Mouse (Mus musculus) myocyte (in vitro differentiated cells): ENCODE results near the gene Lpcat3. TPM values are rescaled to one million over a fixed set of nuclear protein-coding genes. Genes with fewer than 3 reads are reported as not detected.

Experiments used
- H3K27me3 ChIP-seq: one replicate; pipeline ENCODE4 v1.6.1; 2011; ENCODE audit not compliant: control insufficient read depth, insufficient read depth, insufficient read length
- H3K36me3 ChIP-seq: one replicate; pipeline ENCODE4 v1.6.1; 2011; ENCODE audit not compliant: control insufficient read depth, insufficient read depth
- H3K4me2 ChIP-seq: one replicate; pipeline ENCODE4 v1.6.1; 2011; ENCODE audit warnings: low read depth, control low read depth
- H3K4me3 ChIP-seq: one replicate; pipeline ENCODE4 v1.5.1; 2011; ENCODE audit warnings: mild to moderate bottlenecking, control low read depth, moderate library complexity
- H3K79me2 ChIP-seq: one replicate; pipeline ENCODE4 v1.6.1; 2011; ENCODE audit not compliant: control insufficient read depth, insufficient read depth
- H3ac ChIP-seq: one replicate; pipeline ENCODE4 v1.6.1; 2011; ENCODE audit not compliant: control insufficient read depth, insufficient read length
- CEBPB ChIP-seq: IDR thresholded peaks from 2 replicates; pipeline ENCODE4 v1.6.1; 2011; ENCODE audit warnings: mild to moderate bottlenecking, moderate library complexity; ENCODE audit not compliant: poor library complexity, insufficient read depth, severe bottlenecking
- E2F4 ChIP-seq: IDR thresholded peaks from one replicate; pipeline ENCODE4 v1.6.1; 2011; ENCODE audit warnings: mild to moderate bottlenecking, control low read depth, moderate library complexity; ENCODE audit not compliant: insufficient read depth
- MAX ChIP-seq: IDR thresholded peaks from one replicate; pipeline ENCODE4 v1.6.1; 2011; ENCODE audit warnings: low read depth, mild to moderate bottlenecking, control low read depth
- MYOD1 ChIP-seq, 3 experiments: IDR thresholded peaks; one replicate each; pipeline ENCODE4 v1.6.1; 2011; ENCODE audit warnings: control low read depth in 2 of 3, low read depth in 2 of 3, mild to moderate bottlenecking in 2 of 3, moderate library complexity in 1 of 3; ENCODE audit not compliant: insufficient read length in 2 of 3, control insufficient read depth in 1 of 3
- MYOG ChIP-seq, 3 experiments: IDR thresholded peaks; one replicate each; pipeline ENCODE4 v1.6.1; 2011; ENCODE audit warnings: control low read depth in 2 of 3, low read depth in 2 of 3, mild to moderate bottlenecking in 2 of 3; ENCODE audit not compliant: insufficient read length in 2 of 3, control insufficient read depth in 1 of 3, insufficient read depth in 1 of 3
- POLR2A ChIP-seq: IDR thresholded peaks from one replicate; pipeline ENCODE4 v1.6.1; 2011; ENCODE audit warnings: low read depth, mild to moderate bottlenecking, control low read depth, moderate library complexity; ENCODE audit not compliant: insufficient read length
- POLR2AphosphoS2 ChIP-seq: IDR thresholded peaks from one replicate; pipeline ENCODE4 v1.6.1; 2011; ENCODE audit warnings: low read depth, control low read depth; ENCODE audit not compliant: insufficient read length
- REST ChIP-seq: IDR thresholded peaks from one replicate; pipeline ENCODE4 v1.6.1; 2011; ENCODE audit warnings: mild to moderate bottlenecking, control low read depth, moderate library complexity; ENCODE audit not compliant: insufficient read depth, insufficient read length
- SRF ChIP-seq: IDR thresholded peaks from one replicate; pipeline ENCODE4 v1.6.1; 2011; ENCODE audit warnings: low read depth; ENCODE audit not compliant: control insufficient read depth, insufficient read length
- TCF12 ChIP-seq: IDR thresholded peaks from one replicate; pipeline ENCODE4 v1.6.1; 2011; ENCODE audit warnings: mild to moderate bottlenecking, control low read depth; ENCODE audit not compliant: poor library complexity, insufficient read depth, severe bottlenecking
- TCF3 ChIP-seq: IDR thresholded peaks from one replicate; pipeline ENCODE4 v1.6.1; 2011; ENCODE audit warnings: low read depth, control low read depth; ENCODE audit not compliant: insufficient read length
- USF1 ChIP-seq: IDR thresholded peaks from one replicate; pipeline ENCODE4 v1.6.1; 2011; ENCODE audit warnings: low read depth, mild to moderate bottlenecking, control low read depth, moderate library complexity
- polyA plus RNA-seq: library from polyadenylated mRNA; unstranded; fragments of >200 nt; fragmentation: generic; extraction: Trizol; gene quantifications from one replicate; pipeline ENCODE4 v1.2.1, GENCODE M21; 2012; ENCODE audit warnings: missing spikeins

The Lpcat3 gene
- polyA plus RNA-seq, 1 experiment: 138 TPM

DNA sequence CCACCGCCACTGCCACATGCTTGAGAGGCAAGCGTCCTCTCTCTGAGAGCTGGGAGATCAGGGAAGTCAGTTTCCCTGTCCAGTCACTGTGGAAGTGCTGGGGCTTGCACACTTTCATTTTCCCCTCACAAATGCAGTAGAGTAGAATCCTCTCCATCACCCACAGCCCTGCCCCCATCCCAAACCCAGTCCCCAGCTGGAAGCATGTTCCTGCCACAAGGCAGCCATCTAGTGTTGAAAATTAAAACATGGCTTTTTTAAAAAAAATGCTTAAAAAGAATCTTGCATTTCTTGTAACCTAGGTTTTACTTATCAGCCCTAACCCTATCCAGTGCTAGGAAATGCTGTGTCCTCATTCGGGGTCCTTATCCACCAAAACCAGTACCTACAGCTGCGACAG, 22.8 kb upstream of the Lpcat3 start:
- TF ChIP-seq MAX: no peak
- TF ChIP-seq MYOG (IDR thresholded peaks at IDR 0.05; ENCODE audit: control insufficient read depth in 1 of 3, insufficient read depth in 1 of 3, insufficient read length in 2 of 3, low read depth in 2 of 3): no peak
- TF ChIP-seq CEBPB: no peak
- TF ChIP-seq SRF: no peak
- no peak for TF ChIP-seq REST
- no peak for TF ChIP-seq E2F4
- no peak for TF ChIP-seq USF1
- TF ChIP-seq POLR2A: no peak
- TF ChIP-seq TCF3: no peak
- TF ChIP-seq TCF12: no peak
- no peak for TF ChIP-seq POLR2AphosphoS2
- TF ChIP-seq MYOD1 (IDR thresholded peaks at IDR 0.05; ENCODE audit: control insufficient read depth in 1 of 3, insufficient read length in 2 of 3, low read depth in 2 of 3): no peak
- Histone ChIP-seq H3K36me3 (no peaks in the 10 kb centered on the region), H3K79me2 (no peaks in the 10 kb centered on the region), H3K4me3 (no peak overlapping the region), H3K4me2 (no peak overlapping the region), H3K27me3 (no peaks in the 10 kb centered on the region), H3ac (no peak overlapping the region)

GRCm38 (mm10) chr6:124640997-124641396, 21.8 kb upstream of the Lpcat3 start:
- no peak overlapping the region for H3K4me3 ChIP-seq
- no peak overlapping the region for H3K4me2 ChIP-seq
- H3ac ChIP-seq: no peak overlapping the region
- no peak for TF ChIP-seq MYOG (IDR thresholded peaks at IDR 0.05; ENCODE audit: control insufficient read depth in 1 of 3, insufficient read depth in 1 of 3, insufficient read length in 2 of 3, low read depth in 2 of 3)
- TF ChIP-seq MAX: no peak
- TF ChIP-seq POLR2A: no peak
- TF ChIP-seq TCF3: no peak
- no peak for TF ChIP-seq TCF12
- TF ChIP-seq MYOD1 (IDR thresholded peaks at IDR 0.05; ENCODE audit: control insufficient read depth in 1 of 3, insufficient read length in 2 of 3, low read depth in 2 of 3): no peak
- TF ChIP-seq CEBPB: no peak
- no peak for TF ChIP-seq USF1
- TF ChIP-seq SRF: no peak
- TF ChIP-seq REST: no peak
- H3K27me3 ChIP-seq: no peaks in the 10 kb centered on the region
- H3K79me2 ChIP-seq: no peaks in the 10 kb centered on the region
- H3K36me3 ChIP-seq: no peaks in the 10 kb centered on the region

GRCm38 (mm10) chr6:124646394-124646793, 16.4 kb upstream of the Lpcat3 start:
- TF ChIP-seq CEBPB (no peak), E2F4 (no peak), POLR2AphosphoS2 (no peak), USF1 (no peak), MYOD1 (IDR thresholded peaks at IDR 0.05; ENCODE audit: control insufficient read depth in 1 of 3, insufficient read length in 2 of 3, low read depth in 2 of 3) (no peak), MYOG (IDR thresholded peaks at IDR 0.05; ENCODE audit: control insufficient read depth in 1 of 3, insufficient read depth in 1 of 3, insufficient read length in 2 of 3, low read depth in 2 of 3) (no peak), SRF (no peak), TCF12 (no peak), POLR2A (no peak), MAX (no peak), REST (no peak), TCF3 (no peak)
- Histone ChIP-seq H3K4me3 (no peak overlapping the region), H3K36me3 (no peaks in the 10 kb centered on the region), H3K79me2 (no peaks in the 10 kb centered on the region), H3K27me3 (no peaks in the 10 kb centered on the region), H3K4me2 (no peak overlapping the region), H3ac (no peak overlapping the region)

GRCm38 (mm10) chr6:124655893-124656292, 6.9 kb upstream of the Lpcat3 start:
- no peak overlapping the region for H3K4me3 ChIP-seq
- TF ChIP-seq TCF3: no peak
- peak; percentile 31 to 79 (median 49) for TF ChIP-seq MYOD1 (IDR thresholded peaks at IDR 0.05; ENCODE audit: control insufficient read depth in 1 of 3, insufficient read length in 2 of 3, low read depth in 2 of 3)
- TF ChIP-seq E2F4: no peak
- TF ChIP-seq REST: no peak
- TF ChIP-seq POLR2AphosphoS2: no peak
- no peak for TF ChIP-seq USF1
- TF ChIP-seq SRF: no peak
- no peak for TF ChIP-seq MAX
- TF ChIP-seq POLR2A: no peak
- TF ChIP-seq MYOG (IDR thresholded peaks at IDR 0.05; ENCODE audit: control insufficient read depth in 1 of 3, insufficient read depth in 1 of 3, insufficient read length in 2 of 3, low read depth in 2 of 3): peak in 2 of 3 experiments; percentile 28 to 65
- TF ChIP-seq CEBPB: no peak
- TF ChIP-seq TCF12: peak; percentile 20
- H3K36me3 ChIP-seq: no peaks in the 10 kb centered on the region
- no peaks in the 10 kb centered on the region for H3K27me3 ChIP-seq
- H3K4me2 ChIP-seq: peak overlapping the region; percentile 28
- H3K79me2 ChIP-seq: no peaks in the 10 kb centered on the region
- no peak overlapping the region for H3ac ChIP-seq

DNA sequence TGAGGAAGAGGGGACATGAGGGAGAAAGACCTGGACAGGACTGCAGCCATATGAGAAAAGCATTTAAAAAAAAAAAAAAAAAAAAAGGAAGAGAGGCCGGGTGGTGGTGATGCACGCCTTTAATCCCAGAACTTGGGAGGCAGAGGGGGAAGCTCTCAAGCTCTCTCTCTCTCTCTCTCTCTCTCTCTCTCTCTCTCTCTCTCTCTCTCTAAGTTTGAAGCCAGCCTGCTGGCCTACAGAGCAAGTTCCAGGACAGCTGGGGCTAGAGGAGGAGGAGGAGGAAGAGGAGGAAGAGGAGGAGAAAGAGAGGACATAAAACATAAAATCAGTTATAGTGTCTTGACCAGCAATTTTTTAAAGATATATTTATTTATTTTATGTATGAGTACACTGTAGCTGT, 4.8 kb upstream of the Lpcat3 start:
- Histone ChIP-seq H3K4me2 (no peak overlapping the region), H3K36me3 (no peaks in the 10 kb centered on the region), H3K79me2 (no peaks in the 10 kb centered on the region), H3ac (no peak overlapping the region), H3K4me3 (no peak overlapping the region), H3K27me3 (no peaks in the 10 kb centered on the region)
- TF ChIP-seq MAX (no peak), CEBPB (no peak), E2F4 (no peak), USF1 (no peak), TCF3 (no peak), POLR2AphosphoS2 (no peak), MYOD1 (IDR thresholded peaks at IDR 0.05; ENCODE audit: control insufficient read depth in 1 of 3, insufficient read length in 2 of 3, low read depth in 2 of 3) (no peak), REST (no peak), SRF (no peak), MYOG (IDR thresholded peaks at IDR 0.05; ENCODE audit: control insufficient read depth in 1 of 3, insufficient read depth in 1 of 3, insufficient read length in 2 of 3, low read depth in 2 of 3) (no peak), TCF12 (no peak)
